Mouse (Mus musculus): ENCODE measurements around the gene Macf1. TPM values are rescaled to one million over a fixed set of nuclear protein-coding genes. Genes with fewer than 3 reads are reported as not detected.
"Not testable (repeated sequence)": the region's sequence is repeated elsewhere in the genome, so short reads cannot be mapped to it uniquely, and the experiment has no call there.

Macf1 gene
- total RNA-seq, 2 experiments from 2014 or later, result 76.5 to 88.0 TPM

- peak; percentile 62 for DNase-seq
- intact Hi-C loops (cut with DNase I; ENCODE audit: low total_unique reads), result loop anchor here (5.0 kb wide), 1 partner anchor 36 kb away; no protein-coding TSS in a partner anchor
Observed at GRCm38 (mm10) chr4:123342642-123343470, 341.3 kb downstream of the Macf1 start, which contains the start of gene Bmp8a. Gene Bmp8a (minus strand): TSS chr4:123343252.

- intact Hi-C loops (cut with DNase I; ENCODE audit: low total_unique reads), result loop anchor here (5.0 kb wide), 1 partner anchor 35 kb away; no protein-coding TSS in a partner anchor
- no peak for DNase-seq
Observed at GRCm38 (mm10) chr4:123342091-123342641, 342.0 kb downstream of the Macf1 start.

GRCm38 (mm10) chr4:123340232-123340631, 343.9 kb downstream of the Macf1 start:
- intact Hi-C loops (cut with DNase I; ENCODE audit: low total_unique reads), result loop anchor here (5.0 kb wide), 1 partner anchor 33 kb away; no protein-coding TSS in a partner anchor
- DNase-seq, result no peak

- DNase-seq, result no peak
Observed at GRCm38 (mm10) chr4:123337693-123338092, 346.5 kb downstream of the Macf1 start.

GRCm38 (mm10) chr4:123335796-123336585, 348.2 kb downstream of the Macf1 start:
- intact Hi-C loops (cut with DNase I; ENCODE audit: low total_unique reads), result no loop called here
- DNase-seq, result no peak

More at GRCm38 (mm10) chr4:123337693-123338092, 346.5 kb downstream of the Macf1 start:
- intact Hi-C loops (cut with DNase I; ENCODE audit: low total_unique reads), result no loop called here

GRCm38 (mm10) chr4:123335244-123335643, 348.9 kb downstream of the Macf1 start:
- DNase-seq; intact Hi-C loops (cut with DNase I; ENCODE audit: low total_unique reads): not testable (repeated sequence)

GRCm38 (mm10) chr4:123334177-123334576, 350.0 kb downstream of the Macf1 start:
- DNase-seq, result no peak
- intact Hi-C loops (cut with DNase I; ENCODE audit: low total_unique reads), result no loop called here

- intact Hi-C loops (cut with DNase I; ENCODE audit: low total_unique reads), result no loop called here
- DNase-seq, result no peak
Observed at GRCm38 (mm10) chr4:123333151-123333550, 351.0 kb downstream of the Macf1 start.

- intact Hi-C loops (cut with DNase I; ENCODE audit: low total_unique reads), result not testable (repeated sequence)
Observed at GRCm38 (mm10) chr4:123331961-123332360, 352.2 kb downstream of the Macf1 start.

GRCm38 (mm10) chr4:123331326-123331725, 352.8 kb downstream of the Macf1 start:
- no peak for DNase-seq
- intact Hi-C loops (cut with DNase I; ENCODE audit: low total_unique reads), result no loop called here

More at GRCm38 (mm10) chr4:123331961-123332360, 352.2 kb downstream of the Macf1 start:
- not testable (repeated sequence) for DNase-seq

GRCm38 (mm10) chr4:123328946-123329345, 355.2 kb downstream of the Macf1 start:
- no peak for DNase-seq
- intact Hi-C loops (cut with DNase I; ENCODE audit: low total_unique reads), result no loop called here

GRCm38 (mm10) chr4:123327630-123328029, 356.5 kb downstream of the Macf1 start:
- intact Hi-C loops (cut with DNase I; ENCODE audit: low total_unique reads), result no loop called here
- DNase-seq, result no peak

- intact Hi-C loops (cut with DNase I; ENCODE audit: low total_unique reads), result no loop called here
- no peak for DNase-seq
Observed at GRCm38 (mm10) chr4:123326087-123326486, 358.1 kb downstream of the Macf1 start.

- intact Hi-C loops (cut with DNase I; ENCODE audit: low total_unique reads), result no loop called here
Observed at GRCm38 (mm10) chr4:123323534-123323933, 360.6 kb downstream of the Macf1 start, which contains the start of gene Oxct2a. Gene Oxct2a (minus strand): TSS chr4:123323634.

GRCm38 (mm10) chr4:123322910-123323309, 361.2 kb downstream of the Macf1 start:
- intact Hi-C loops (cut with DNase I; ENCODE audit: low total_unique reads); DNase-seq: not testable (repeated sequence)

More at GRCm38 (mm10) chr4:123323534-123323933, 360.6 kb downstream of the Macf1 start, which contains the start of gene Oxct2a:
- DNase-seq, result no peak

- intact Hi-C loops (cut with DNase I; ENCODE audit: low total_unique reads), result no loop called here
- DNase-seq, result no peak
Observed at GRCm38 (mm10) chr4:123314497-123314896, 369.7 kb downstream of the Macf1 start.

- no peak for DNase-seq
- intact Hi-C loops (cut with DNase I; ENCODE audit: low total_unique reads), result no loop called here
Observed at GRCm38 (mm10) chr4:123313010-123313409, 371.1 kb downstream of the Macf1 start.

- intact Hi-C loops (cut with DNase I; ENCODE audit: low total_unique reads), result no loop called here
- DNase-seq, result no peak
Observed at GRCm38 (mm10) chr4:123311845-123312244, 372.3 kb downstream of the Macf1 start.

- peak; percentile 21 for DNase-seq
Observed at GRCm38 (mm10) chr4:123308292-123308691, 375.9 kb downstream of the Macf1 start.

More at GRCm38 (mm10) chr4:123308292-123308691, 375.9 kb downstream of the Macf1 start:
- intact Hi-C loops (cut with DNase I; ENCODE audit: low total_unique reads), result loop anchor here (5.0 kb wide), 1 partner anchor 34 kb away; the partner anchor contains the start of gene Bmp8a

Data from gastrocnemius, postnatal 14 days (tissue).